Mouse (Mus musculus): Measurements from ENCODE around the gene Hnrnpa1. TPM values are rescaled to one million over a fixed set of nuclear protein-coding genes. Genes with fewer than 3 reads are reported as not detected.

Hnrnpa1 gene
- polyA plus RNA-seq, 1 experiment from 2014 or later, result 1,392 TPM

DNA sequence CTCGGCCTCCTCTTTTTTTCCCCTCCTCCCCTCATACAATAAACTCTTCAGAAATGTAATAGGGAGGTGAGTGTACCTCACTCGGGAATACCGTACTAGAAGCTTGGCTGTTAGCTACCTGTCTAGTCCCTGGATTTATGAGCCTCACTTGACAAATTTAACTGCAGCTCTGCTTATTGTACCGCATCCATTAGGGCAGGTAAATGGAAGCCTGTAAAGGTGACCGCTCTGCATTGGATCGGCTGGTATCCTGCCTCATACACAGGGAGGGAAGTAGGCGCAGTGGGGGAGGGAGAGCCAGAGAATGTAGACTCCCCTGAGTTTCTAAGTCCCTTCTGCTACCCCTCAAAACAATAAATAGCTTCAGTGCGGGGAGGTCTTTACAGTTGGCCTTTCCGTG, 50.6 kb downstream of the Hnrnpa1 start:
- Histone ChIP-seq H3K9ac (ENCODE audit: low read length) (peak overlapping the region; percentile 6; the same call in 1 of the 2 replicates), H3K27ac (ENCODE audit: low read depth, low read length) (peak overlapping the region; percentile 58; the same call in 1 of the 2 replicates), H3K4me3 (ENCODE audit: low read depth, low read length) (no peak overlapping the region), H3K4me2 (ENCODE audit: low read depth) (no peak overlapping the region), H3K27me3 (ENCODE audit: control insufficient read depth, insufficient read depth, low read length) (no peaks in the 10 kb centered on the region), H3K9me3 (ENCODE audit: control insufficient read depth, low read length) (no peaks in the 10 kb centered on the region), H3K4me1 (ENCODE audit: control insufficient read depth, insufficient read depth, low read length) (peaks cover 34% of the 10 kb centered on the region), H3K36me3 (ENCODE audit: control insufficient read depth, insufficient read depth, low read length) (peaks cover 11% of the 10 kb centered on the region)
- no peak for ATAC-seq (ENCODE audit: insufficient read depth, low FRiP score, low TSS enrichment)
- 73% methylated on average over 9 of the region's 9 CpGs for WGBS
- DNase-seq (ENCODE audit: low spot score), result no peak

DNA sequence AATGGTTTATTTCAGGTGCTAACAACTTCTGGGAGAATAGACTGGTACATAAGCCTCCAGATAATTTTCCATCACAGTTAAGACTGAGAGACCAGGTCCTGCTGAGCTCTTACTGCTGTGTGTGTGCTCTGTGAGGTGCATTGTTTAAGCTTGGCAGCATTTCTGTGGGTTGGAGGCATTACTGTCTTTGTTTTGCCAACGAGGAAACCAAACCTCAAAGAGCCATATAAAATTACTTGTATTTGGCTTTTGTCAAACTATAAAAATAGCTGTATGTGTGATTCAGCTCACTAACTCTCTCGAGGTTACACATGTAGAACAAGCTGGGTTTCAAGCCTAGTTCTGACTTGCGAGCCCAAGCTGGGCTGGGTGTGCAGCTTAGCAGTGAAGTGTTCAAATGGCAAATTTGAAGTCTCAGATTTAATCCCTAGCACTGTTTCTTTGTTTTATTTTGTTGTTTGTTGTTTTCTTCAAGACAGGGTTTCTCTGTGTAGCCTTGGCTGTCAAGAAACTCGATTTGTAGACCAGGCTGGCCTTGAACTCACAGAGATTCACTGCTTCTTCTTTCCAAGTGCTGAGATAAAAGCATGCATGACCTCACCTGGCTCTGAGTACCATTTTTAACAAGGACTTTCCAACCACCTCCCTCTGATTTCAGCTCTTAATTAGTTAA, 52.6 kb downstream of the Hnrnpa1 start:
- H3K36me3 ChIP-seq (ENCODE audit: control insufficient read depth, insufficient read depth, low read length), result peaks cover 11% of the 10 kb centered on the region
- 89% methylated on average over 4 of the region's 4 CpGs for WGBS
- no peak overlapping the region for H3K27ac ChIP-seq (ENCODE audit: low read depth, low read length)
- no peaks in the 10 kb centered on the region for H3K9me3 ChIP-seq (ENCODE audit: control insufficient read depth, low read length)
- H3K27me3 ChIP-seq (ENCODE audit: control insufficient read depth, insufficient read depth, low read length), result no peaks in the 10 kb centered on the region
- H3K4me1 ChIP-seq (ENCODE audit: control insufficient read depth, insufficient read depth, low read length), result peaks cover 52% of the 10 kb centered on the region
- no peak overlapping the region for H3K4me2 ChIP-seq (ENCODE audit: low read depth)
- H3K9ac ChIP-seq (ENCODE audit: low read length), result no peak overlapping the region
- no peak for ATAC-seq (ENCODE audit: insufficient read depth, low FRiP score, low TSS enrichment)
- H3K4me3 ChIP-seq (ENCODE audit: low read depth, low read length), result no peak overlapping the region
- no peak for DNase-seq (ENCODE audit: low spot score)

DNA sequence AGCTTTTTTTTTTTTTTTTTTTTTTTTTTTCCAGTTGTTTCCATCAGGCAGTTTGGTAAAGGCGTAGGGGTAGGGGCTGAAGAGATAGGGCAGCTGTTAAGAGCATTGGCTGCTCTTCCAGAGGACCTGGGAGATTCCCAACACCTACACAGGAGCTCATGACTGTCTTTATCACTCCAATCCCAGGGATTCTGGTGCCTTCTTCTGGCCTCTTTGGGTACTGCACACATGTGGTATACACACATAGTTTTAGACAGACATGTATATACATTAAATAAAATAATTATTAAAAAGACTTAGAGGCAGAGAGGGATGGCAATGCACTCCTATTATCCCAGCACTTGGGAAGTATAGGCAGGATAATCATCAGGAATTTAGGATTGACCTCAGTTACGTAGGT, 53.1 kb downstream of the Hnrnpa1 start:
- Histone ChIP-seq H3K4me3 (ENCODE audit: low read depth, low read length) (no peak overlapping the region), H3K27me3 (ENCODE audit: control insufficient read depth, insufficient read depth, low read length) (no peaks in the 10 kb centered on the region), H3K4me2 (ENCODE audit: low read depth) (no peak overlapping the region), H3K4me1 (ENCODE audit: control insufficient read depth, insufficient read depth, low read length) (peaks cover 55% of the 10 kb centered on the region), H3K9ac (ENCODE audit: low read length) (no peak overlapping the region), H3K36me3 (ENCODE audit: control insufficient read depth, insufficient read depth, low read length) (peaks cover 11% of the 10 kb centered on the region), H3K27ac (ENCODE audit: low read depth, low read length) (no peak overlapping the region), H3K9me3 (ENCODE audit: control insufficient read depth, low read length) (no peaks in the 10 kb centered on the region)
- ATAC-seq (ENCODE audit: insufficient read depth, low FRiP score, low TSS enrichment) (no peak), DNase-seq (ENCODE audit: low spot score) (no peak)
- 98% methylated on average over 2 of the region's 2 CpGs for WGBS

DNA sequence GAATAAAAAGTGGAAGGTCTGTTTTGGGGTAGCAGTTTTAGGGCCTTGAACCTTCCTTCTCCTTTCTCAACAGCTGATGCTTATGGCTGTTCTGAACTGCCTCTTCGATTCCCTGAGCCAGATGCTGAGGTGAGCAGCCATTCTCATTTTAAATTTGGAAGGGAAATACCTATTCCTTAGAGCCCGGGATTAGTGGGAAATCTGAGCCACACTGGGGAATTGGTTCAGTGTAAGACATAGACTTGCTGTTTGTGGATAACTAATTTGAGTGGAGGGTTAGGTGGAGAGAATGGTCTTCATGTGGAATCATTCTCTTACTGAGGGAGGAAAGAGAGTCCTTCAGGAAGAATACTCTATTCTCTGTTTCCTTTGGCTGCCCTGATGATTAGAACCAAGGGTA, 54.4 kb downstream of the Hnrnpa1 start:
- WGBS, result 63% methylated on average over 2 of the region's 2 CpGs
- Histone ChIP-seq H3K36me3 (ENCODE audit: control insufficient read depth, insufficient read depth, low read length) (peaks cover 11% of the 10 kb centered on the region), H3K4me3 (ENCODE audit: low read depth, low read length) (no peak overlapping the region), H3K9me3 (ENCODE audit: control insufficient read depth, low read length) (no peaks in the 10 kb centered on the region), H3K27me3 (ENCODE audit: control insufficient read depth, insufficient read depth, low read length) (no peaks in the 10 kb centered on the region), H3K9ac (ENCODE audit: low read length) (no peak overlapping the region), H3K4me1 (ENCODE audit: control insufficient read depth, insufficient read depth, low read length) (peaks cover 62% of the 10 kb centered on the region), H3K27ac (ENCODE audit: low read depth, low read length) (no peak overlapping the region), H3K4me2 (ENCODE audit: low read depth) (no peak overlapping the region)
- ATAC-seq (ENCODE audit: insufficient read depth, low FRiP score, low TSS enrichment), result no peak
- no peak for DNase-seq (ENCODE audit: low spot score)

DNA sequence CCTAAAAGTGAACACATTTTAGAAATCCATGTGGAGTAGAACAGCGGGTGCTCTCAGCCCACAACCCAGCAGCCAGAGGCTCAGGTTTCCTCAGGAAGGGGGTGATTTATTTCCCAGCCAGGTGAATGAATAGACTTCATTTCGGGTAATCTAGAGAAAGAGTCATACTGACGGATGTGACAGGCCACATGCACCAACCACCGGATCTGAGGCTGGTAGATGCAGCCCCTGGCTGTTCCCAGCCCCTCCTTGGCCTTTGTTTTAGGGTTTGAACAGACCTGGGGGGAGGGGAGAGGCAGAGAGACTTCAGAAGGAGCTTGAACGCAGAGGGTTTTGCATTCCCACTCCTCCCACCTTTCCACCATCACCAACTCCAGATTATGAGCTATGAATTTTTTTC, 55.6 kb downstream of the Hnrnpa1 start:
- H3K36me3 ChIP-seq (ENCODE audit: control insufficient read depth, insufficient read depth, low read length), result peaks cover 11% of the 10 kb centered on the region
- H3K4me2 ChIP-seq (ENCODE audit: low read depth), result no peak overlapping the region
- peak; percentile 46 for DNase-seq (ENCODE audit: low spot score)
- no peak for ATAC-seq (ENCODE audit: insufficient read depth, low FRiP score, low TSS enrichment)
- H3K4me3 ChIP-seq (ENCODE audit: low read depth, low read length), result no peak overlapping the region
- H3K9me3 ChIP-seq (ENCODE audit: control insufficient read depth, low read length), result no peaks in the 10 kb centered on the region
- H3K27me3 ChIP-seq (ENCODE audit: control insufficient read depth, insufficient read depth, low read length), result no peaks in the 10 kb centered on the region
- H3K4me1 ChIP-seq (ENCODE audit: control insufficient read depth, insufficient read depth, low read length), result peaks cover 64% of the 10 kb centered on the region
- WGBS, result 8% methylated on average over 5 of the region's 5 CpGs
- H3K9ac ChIP-seq (ENCODE audit: low read length), result peak overlapping the region; percentile 33
- H3K27ac ChIP-seq (ENCODE audit: low read depth, low read length), result peak overlapping the region; percentile 99

MicroRNAs encoded within 50 kb of the gene (microRNA counts, 519-probe panel; counts per million panel counts)
- microRNA mmu-miR-148b, result 4,688 counts per million, percentile 85 among the panel's probes with 10 or more counts

Small RNA genes within 50 kb of the gene (microRNA-seq; reads per million reads assigned to microRNA genes)
- 322 reads per million, percentile 65 among the genes with 10 or more reads in this experiment for gene Mir148b

Other genes starting within 250 kb of the Hnrnpa1 start
- 63.7 and 67.1 TPM in 2 replicates for gene Hoxc8, start 249.8 kb upstream of the Hnrnpa1 start, polyA plus RNA-seq (2014; fragmentation: Nextera tagmentation; extraction: Ambion mirVana)
- 95.9 and 96.4 TPM in 2 replicates for gene Hoxc6, start 242.2 kb upstream of the Hnrnpa1 start, polyA plus RNA-seq (2014; fragmentation: Nextera tagmentation; extraction: Ambion mirVana)
- 62.6 and 67.3 TPM in 2 replicates for gene Hoxc4, start 221.5 kb upstream of the Hnrnpa1 start, polyA plus RNA-seq (2014; fragmentation: Nextera tagmentation; extraction: Ambion mirVana)
- gene Smug1, start 73.3 kb upstream of the Hnrnpa1 start, polyA plus RNA-seq (2014; fragmentation: Nextera tagmentation; extraction: Ambion mirVana), result 55.9 and 65.4 TPM in 2 replicates
- gene Cbx5, start 616 bp upstream of the Hnrnpa1 start, polyA plus RNA-seq (2014; fragmentation: Nextera tagmentation; extraction: Ambion mirVana), result 187 and 189 TPM in 2 replicates
- 6.5 and 7.3 TPM in 2 replicates for gene Nfe2, start 18.0 kb downstream of the Hnrnpa1 start, polyA plus RNA-seq (2014; fragmentation: Nextera tagmentation; extraction: Ambion mirVana)
- gene Copz1, start 32.3 kb downstream of the Hnrnpa1 start, polyA plus RNA-seq (2014; fragmentation: Nextera tagmentation; extraction: Ambion mirVana), result 307 and 317 TPM in 2 replicates
- 0.34 and 0.50 TPM in 2 replicates for gene Gpr84, start 70.2 kb downstream of the Hnrnpa1 start, polyA plus RNA-seq (2014; fragmentation: Nextera tagmentation; extraction: Ambion mirVana)
- 26.1 and 27.5 TPM in 2 replicates for gene Zfp385a, start 99.7 kb downstream of the Hnrnpa1 start, polyA plus RNA-seq (2014; fragmentation: Nextera tagmentation; extraction: Ambion mirVana)
- 21.0 and 21.3 TPM in 2 replicates for gene Itga5, start 126.3 kb downstream of the Hnrnpa1 start, polyA plus RNA-seq (2014; fragmentation: Nextera tagmentation; extraction: Ambion mirVana)
- gene Gtsf1, start 190.0 kb downstream of the Hnrnpa1 start, polyA plus RNA-seq (2014; fragmentation: Nextera tagmentation; extraction: Ambion mirVana), result not detected in 2 replicates
- gene Gtsf2, start 208.0 kb downstream of the Hnrnpa1 start, polyA plus RNA-seq (2014; fragmentation: Nextera tagmentation; extraction: Ambion mirVana), result not detected in 2 replicates
- gene Nckap1l, start 213.4 kb downstream of the Hnrnpa1 start, polyA plus RNA-seq (2014; fragmentation: Nextera tagmentation; extraction: Ambion mirVana), result 1.7 and 2.0 TPM in 2 replicates

Measured in neural tube, embryonic 11.5 days (tissue).